Mouse (Mus musculus) brain, embryonic 14.5 days (tissue): ENCODE results near the gene Thoc2.
"Not testable (repeated sequence)": the region's sequence is repeated elsewhere in the genome, so short reads cannot be mapped to it uniquely, and the experiment has no call there.

ENCODE experiments used
- CTCF ChIP-seq: fragments of 200-500 bp; IDR thresholded peaks from 2 replicates; pipeline ENCODE4 v1.5.1; 2012; ENCODE audit warnings: inconsistent platforms, mild to moderate bottlenecking, moderate library complexity, borderline replicate concordance; ENCODE audit not compliant: insufficient read depth, insufficient read length; ENCODE audit errors: extremely low read depth
- POLR2A ChIP-seq: fragments of 200-500 bp; IDR thresholded peaks from 2 replicates; pipeline ENCODE4 v1.6.1; 2012; ENCODE audit warnings: mild to moderate bottlenecking, inconsistent platforms, borderline replicate concordance; ENCODE audit not compliant: poor library complexity, insufficient read depth, insufficient read length, severe bottlenecking; ENCODE audit errors: extremely low read depth

DNA sequence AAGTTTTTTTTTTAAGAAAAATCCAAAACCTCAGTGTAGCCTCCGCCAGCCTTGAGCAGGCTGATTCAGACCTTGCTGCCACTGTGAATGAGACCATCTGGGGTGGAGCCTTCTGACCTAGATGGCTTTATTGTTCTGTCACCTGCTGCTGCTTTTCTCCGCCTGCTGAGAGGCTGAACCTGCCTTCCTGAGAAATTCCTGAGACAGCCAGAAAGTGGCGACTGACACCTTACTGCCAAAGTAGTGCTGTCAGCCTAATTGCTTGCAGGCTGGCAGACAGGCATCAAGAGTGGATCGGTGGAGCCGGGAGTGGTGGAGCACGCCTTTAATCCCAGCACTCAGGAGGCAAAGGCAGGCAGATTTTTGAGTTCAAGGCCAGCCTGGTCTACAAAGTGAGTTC, 11.3 kb upstream of the Thoc2 start:
- TF ChIP-seq CTCF, POLR2A: not testable (repeated sequence)
